Mouse (Mus musculus) macrophage (primary cell): ENCODE data around the gene Gm49405. TPM values are rescaled to one million over a fixed set of nuclear protein-coding genes. Genes with fewer than 3 reads are reported as not detected.
"Not testable (repeated sequence)": the region's sequence is repeated elsewhere in the genome, so short reads cannot be mapped to it uniquely, and the experiment has no call there.

Experiments
- H3K27ac ChIP-seq: fragments of 350-480 bp; formaldehyde crosslinking; 2 replicates; pipeline ENCODE4 v1.9.0; 2021
- H3K36me3 ChIP-seq: fragments of 350-480 bp; formaldehyde crosslinking; 2 replicates; pipeline ENCODE4 v1.9.0; 2021; ENCODE audit errors: inconsistent target
- H3K4me3 ChIP-seq: fragments of 350-480 bp; formaldehyde crosslinking; 2 replicates; pipeline ENCODE4 v1.9.0; 2021; ENCODE audit errors: inconsistent target
- H3K79me2 ChIP-seq: fragments of 350-480 bp; formaldehyde crosslinking; 2 replicates; pipeline ENCODE4 v1.9.0; 2021; ENCODE audit errors: inconsistent target
- WGBS: methylation state at CpG from one replicate; pipeline ENCODE4 v1.1.7; 2026; ENCODE audit warnings: inconsistent platforms; ENCODE audit not compliant: missing documents; 5-methylcytosine and 5-hydroxymethylcytosine counted together
- polyA plus RNA-seq: library from polyadenylated mRNA; stranded (reverse); fragments of 250-400 nt; gene quantifications from 3 replicates; pipeline ENCODE4 v1.2.4, GENCODE M21; 2018; ENCODE audit warnings: inconsistent platforms
- total RNA-seq, 78 experiments: library from RNA; depleted of rRNA; stranded (reverse); fragments of 250-400 nt; gene quantifications; 1 replicate in 9 of 78; 2 replicates in 24 of 78; 3 replicates in 43 of 78; 4 replicates in 2 of 78; pipeline ENCODE4 v1.2.4; 2018; ENCODE audit warnings: inconsistent platforms in 56 of 78

Gm49405 gene
- total RNA-seq (2018; cell fraction: chromatin; rRNA removed): 1 to 10 TPM in 15 of 26 experiments, under 1 TPM in 11; 0.34 to 3.1 (median 1.1) TPM
- under 1 TPM in 9 of 26 experiments, not detected in 17; 0.04 to 0.13 (median 0.06) TPM for total RNA-seq (2018; cell fraction: cytosol; rRNA removed)
- 1 to 10 TPM in 10 of 26 experiments, under 1 TPM in 13, not detected in 3; 0.22 to 2.5 (median 0.82) TPM for total RNA-seq (2018; cell fraction: nucleus; rRNA removed)
- polyA plus RNA-seq: 0.07 to 0.19 TPM (median 0.13 TPM) in 3 replicates

DNA sequence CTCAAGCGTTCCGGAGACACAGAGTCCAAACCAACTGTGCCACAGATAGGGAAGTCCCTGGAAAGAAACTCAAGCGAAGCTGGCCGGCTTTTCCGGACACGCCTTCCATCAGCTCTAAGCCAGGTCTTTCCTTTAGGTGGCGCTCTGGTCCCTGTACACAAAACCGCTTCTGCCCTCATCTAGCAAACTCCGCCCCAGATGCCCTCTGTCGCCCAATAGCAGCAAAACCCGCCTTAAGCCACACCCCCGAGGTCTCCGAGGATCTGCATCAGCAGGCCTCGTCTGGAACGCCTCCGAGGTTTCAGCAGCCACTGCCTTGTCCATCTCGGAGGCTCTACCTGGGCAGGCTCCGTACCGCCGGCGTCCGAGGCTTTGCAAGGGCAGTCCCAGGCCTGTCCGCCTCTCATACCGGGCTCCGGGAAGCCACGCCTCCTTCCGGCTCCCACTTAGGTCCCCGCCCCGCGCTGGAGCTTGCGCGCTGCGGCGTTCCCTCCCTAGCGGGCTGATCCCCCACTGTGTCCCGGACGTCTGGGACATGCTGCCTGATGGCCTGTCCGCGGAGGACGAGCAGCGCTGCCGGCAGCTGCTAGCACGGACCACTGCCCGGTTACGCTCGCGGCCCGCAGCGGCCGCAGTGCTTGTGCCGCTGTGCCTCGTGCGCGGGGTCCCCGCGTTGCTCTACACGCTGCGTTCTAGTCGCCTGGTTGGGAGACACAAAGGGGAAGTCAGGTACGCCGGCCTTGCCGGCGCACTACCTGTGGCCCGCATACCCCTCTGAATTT, at the start of gene Gm49405, which contains the start of gene Nudt8:
Gene Gm49405 (plus strand): TSS at position 508 of the 782 bp plus-strand sequence.
Gene Nudt8 (plus strand): TSS at position 462 of the 782 bp plus-strand sequence.
- Histone ChIP-seq H3K79me2 (no peaks in the 10 kb centered on the region), H3K36me3 (no peaks in the 10 kb centered on the region), H3K4me3 (peak within 1 kb of the TSS; percentile 40), H3K27ac (peak within 1 kb of the TSS; percentile 70)
- under 1% methylated on average over 51 of the region's 64 CpGs for WGBS

DNA sequence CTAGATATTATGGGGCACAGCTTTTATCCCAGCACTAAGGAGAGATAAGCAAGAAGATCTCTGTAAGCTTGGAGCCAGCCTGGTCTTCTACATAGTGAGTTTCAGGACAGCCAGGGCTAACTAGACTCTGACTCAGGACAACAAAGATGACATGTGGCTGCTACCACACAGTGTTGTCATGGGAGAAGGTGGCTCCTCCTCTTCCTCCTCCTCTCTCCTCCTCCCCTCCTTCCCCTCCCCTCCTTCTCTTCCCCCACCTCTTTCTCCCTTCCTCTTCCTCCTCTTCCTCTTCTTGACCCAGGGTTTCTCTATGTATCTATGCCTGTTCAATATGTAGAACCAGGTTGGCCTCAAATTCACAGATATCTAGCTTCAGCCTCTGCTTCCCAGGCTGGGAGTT, 49.0 kb upstream of the Gm49405 start:
- no peaks in the 10 kb centered on the region for H3K79me2 ChIP-seq
- no peak overlapping the region for H3K27ac ChIP-seq
- H3K36me3 ChIP-seq: peaks cover 37% of the 10 kb centered on the region
- H3K4me3 ChIP-seq: no peak overlapping the region

DNA sequence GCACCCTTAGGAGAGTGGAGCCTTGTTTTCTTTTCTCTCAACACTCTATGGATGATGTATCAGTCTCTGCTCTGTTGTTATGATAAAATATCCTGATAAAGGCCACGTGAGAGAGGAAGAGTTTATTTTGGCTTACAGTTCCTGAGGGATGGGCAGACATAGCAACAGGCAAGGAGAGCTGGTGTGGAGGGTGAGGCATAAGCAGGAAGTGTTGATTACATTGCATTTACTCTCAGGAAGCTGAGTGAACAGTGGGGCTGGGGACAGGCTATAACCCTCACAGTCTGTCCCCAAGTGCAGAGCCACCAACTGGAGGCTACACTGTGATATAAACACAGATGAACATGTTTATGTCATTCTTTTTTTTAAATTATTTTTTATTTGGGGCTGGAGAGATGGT, 48.3 kb upstream of the Gm49405 start:
- Histone ChIP-seq H3K79me2 (no peaks in the 10 kb centered on the region), H3K27ac (no peak overlapping the region), H3K36me3 (peaks cover 31% of the 10 kb centered on the region), H3K4me3 (no peak overlapping the region)
- WGBS: 71% methylated on average over 1 of the region's 1 CpGs

DNA sequence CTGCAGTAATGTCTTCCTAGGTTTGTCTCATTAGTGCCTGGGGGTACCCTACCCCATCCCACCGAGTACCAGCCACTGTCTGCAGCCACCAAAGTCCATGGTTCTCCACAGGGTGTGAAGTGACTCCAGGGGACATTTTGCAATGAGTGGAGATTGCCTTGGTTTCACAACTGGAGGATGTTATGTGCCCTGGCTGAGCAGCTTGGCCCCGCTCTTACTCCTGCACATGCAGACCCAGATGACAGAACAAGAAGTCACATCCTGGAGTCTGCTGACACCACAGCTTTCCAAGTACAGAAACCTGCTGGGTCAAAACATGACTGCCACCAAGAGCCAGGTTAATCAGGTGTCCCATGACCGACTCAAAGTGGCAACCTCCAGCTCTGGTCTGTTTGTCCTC, 45.4 kb upstream of the Gm49405 start:
- peaks cover 1% of the 10 kb centered on the region; the same call in 1 of the 2 replicates for H3K36me3 ChIP-seq
- H3K27ac ChIP-seq: no peak overlapping the region
- no peaks in the 10 kb centered on the region for H3K79me2 ChIP-seq
- 85% methylated on average over 3 of the region's 3 CpGs for WGBS
- H3K4me3 ChIP-seq: no peak overlapping the region

DNA sequence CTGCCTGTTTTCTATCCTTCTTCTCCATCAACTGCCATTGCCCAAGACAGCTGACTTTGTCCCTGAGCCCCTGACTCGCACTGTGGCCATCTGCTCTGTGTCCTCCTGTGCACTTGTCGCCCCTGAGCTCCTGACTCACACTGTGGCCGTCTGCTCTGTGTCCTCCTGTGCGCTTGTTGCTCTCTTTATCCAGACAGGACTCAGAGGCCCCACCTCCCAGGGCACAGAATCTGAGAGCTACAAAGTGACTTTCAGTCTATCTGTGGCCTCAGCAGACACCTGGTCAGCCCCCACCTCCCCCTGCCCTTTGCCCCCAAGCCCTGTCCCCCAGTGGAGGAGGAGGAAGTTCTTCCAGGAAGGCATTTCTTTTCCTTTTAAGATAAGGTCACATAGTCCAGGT, 44.6 kb upstream of the Gm49405 start:
- Histone ChIP-seq H3K79me2 (no peaks in the 10 kb centered on the region), H3K27ac (no peak overlapping the region), H3K36me3 (no peaks in the 10 kb centered on the region), H3K4me3 (no peak overlapping the region)
- WGBS: 80% methylated on average over 4 of the region's 4 CpGs

DNA sequence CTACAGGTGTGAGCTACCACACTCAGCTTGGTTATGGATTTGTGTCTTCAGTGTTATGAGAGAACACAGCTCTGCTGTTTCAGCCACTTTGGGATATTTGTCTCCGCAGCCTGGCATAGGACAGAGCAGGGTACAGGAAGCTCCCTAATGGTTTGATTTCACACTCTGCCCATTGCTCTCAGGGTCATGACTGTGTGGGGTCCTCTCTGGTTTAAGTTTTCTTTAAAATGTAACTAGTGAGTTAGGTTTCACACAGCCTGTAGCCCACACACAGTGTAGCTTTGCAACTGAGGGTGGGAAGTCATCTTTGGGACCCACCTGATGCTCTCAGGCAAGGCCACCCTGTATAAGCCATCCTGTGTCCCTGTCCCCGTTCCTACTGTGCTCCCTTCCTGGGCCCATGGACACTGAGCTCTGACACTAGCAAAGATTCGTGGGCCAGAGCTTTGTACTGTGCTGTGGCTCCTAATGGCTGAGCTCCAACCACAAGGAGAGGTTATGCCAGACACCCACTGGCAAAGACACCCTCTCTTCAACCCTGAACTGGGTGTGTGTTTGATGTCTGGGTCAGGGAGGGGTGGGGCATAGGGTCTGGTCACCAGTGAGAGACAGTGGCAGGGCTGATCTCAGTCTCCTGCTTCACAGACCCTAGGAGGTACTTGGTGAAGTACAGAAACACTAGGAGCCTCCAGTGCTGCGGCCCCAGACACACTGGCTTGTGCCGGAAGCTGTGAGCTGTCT, 43.0 kb upstream of the Gm49405 start:
- not testable (repeated sequence) for H3K36me3 ChIP-seq, H3K27ac ChIP-seq, H3K4me3 ChIP-seq, H3K79me2 ChIP-seq
- WGBS: 93% methylated on average over 4 of the region's 5 CpGs

DNA sequence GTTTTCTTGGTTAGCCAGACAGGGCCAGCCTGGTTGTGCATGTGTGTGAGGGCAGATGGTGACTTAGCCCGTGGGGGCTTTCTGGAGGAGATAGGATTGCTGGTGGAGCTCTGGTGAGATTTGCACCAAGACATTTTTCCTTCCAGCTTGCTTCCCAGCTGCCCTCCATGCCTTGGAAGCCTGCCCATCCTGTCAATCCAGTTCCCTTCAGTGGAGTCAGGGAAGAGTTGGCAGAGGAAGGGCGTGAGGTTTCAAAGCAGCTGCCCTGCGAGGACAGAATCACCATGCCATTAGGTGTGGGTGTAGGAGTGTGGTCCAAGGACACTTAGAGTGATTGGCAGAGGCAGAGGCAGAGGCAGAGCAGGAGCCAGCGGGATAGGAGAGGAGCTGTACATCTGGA, 42.0 kb upstream of the Gm49405 start, which contains the start of gene Aldh3b3:
Gene Aldh3b3 (plus strand): TSS at position 176 of the 400 bp plus-strand sequence.
- no peaks in the 10 kb centered on the region for H3K79me2 ChIP-seq
- H3K27ac ChIP-seq: no peak within 1 kb of the TSS
- no peaks in the 10 kb centered on the region for H3K36me3 ChIP-seq
- no peak within 1 kb of the TSS for H3K4me3 ChIP-seq
- 88% methylated on average over 3 of the region's 4 CpGs for WGBS

DNA sequence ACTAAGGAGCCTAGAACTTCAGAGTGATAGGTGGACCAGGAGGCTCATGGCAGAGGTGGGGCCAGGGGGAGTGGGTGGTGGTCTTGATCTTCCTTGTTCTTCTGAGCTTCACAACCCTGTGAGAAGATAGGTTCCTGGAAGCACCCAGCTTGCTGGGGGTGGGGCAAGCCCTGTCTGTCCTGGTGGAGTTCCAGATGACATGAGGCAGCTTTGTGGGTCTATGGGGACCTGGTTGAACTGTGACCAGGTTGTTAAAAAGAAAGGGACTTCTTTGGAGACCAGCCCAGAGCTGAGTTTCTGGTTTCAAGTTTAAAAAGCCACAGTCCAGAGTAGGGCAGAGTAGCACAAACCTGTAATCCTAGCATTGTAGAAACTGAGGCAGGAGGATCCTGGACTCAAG, 41.4 kb upstream of the Gm49405 start:
- Histone ChIP-seq H3K4me3 (no peak overlapping the region), H3K36me3 (no peaks in the 10 kb centered on the region), H3K27ac (no peak overlapping the region), H3K79me2 (no peaks in the 10 kb centered on the region)

DNA sequence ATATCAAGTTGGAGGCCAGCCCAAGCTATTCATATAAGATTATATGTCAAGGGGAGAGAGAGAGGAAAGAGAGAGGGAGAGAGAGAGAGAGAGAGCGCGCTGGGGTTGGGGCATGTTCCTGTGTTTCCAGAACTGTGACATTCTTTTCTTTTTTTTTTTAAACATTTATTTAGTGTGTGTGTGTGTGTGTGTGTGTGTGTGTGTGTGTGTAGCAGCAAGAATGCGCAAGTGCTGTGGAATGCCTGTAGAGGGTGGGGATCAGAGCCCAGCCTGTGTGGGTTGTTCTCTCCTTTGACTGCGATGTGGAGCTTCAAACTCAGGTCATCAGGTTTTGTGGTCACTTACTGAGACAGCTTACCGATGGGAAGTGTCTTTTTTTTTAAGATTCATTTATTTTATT, 40.2 kb upstream of the Gm49405 start:
- Histone ChIP-seq H3K36me3 (no peaks in the 10 kb centered on the region), H3K27ac (no peak overlapping the region), H3K4me3 (no peak overlapping the region), H3K79me2 (no peaks in the 10 kb centered on the region)
- WGBS: 81% methylated on average over 4 of the region's 5 CpGs

DNA sequence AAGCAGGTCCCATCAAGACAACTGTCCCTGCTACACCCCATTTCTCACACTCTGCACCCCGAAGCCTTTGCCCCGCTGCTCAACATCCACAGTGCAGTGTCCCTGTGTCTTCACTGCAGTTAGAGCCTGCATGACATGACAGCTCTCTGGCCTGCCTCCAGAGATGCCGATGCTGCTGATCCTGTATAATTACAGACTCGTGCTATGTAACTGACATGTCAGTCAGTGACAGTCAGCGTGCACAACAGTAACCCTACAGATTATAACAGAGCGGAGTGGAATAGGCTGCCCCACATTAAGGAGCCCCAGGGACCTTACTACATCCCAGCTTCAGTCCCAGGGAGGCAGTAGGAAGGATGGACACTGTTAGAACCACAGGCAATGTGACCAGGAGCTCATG, 38.6 kb upstream of the Gm49405 start:
- WGBS: 100% methylated on average over 3 of the region's 6 CpGs
- not testable (repeated sequence) for H3K36me3 ChIP-seq, H3K4me3 ChIP-seq, H3K79me2 ChIP-seq, H3K27ac ChIP-seq

DNA sequence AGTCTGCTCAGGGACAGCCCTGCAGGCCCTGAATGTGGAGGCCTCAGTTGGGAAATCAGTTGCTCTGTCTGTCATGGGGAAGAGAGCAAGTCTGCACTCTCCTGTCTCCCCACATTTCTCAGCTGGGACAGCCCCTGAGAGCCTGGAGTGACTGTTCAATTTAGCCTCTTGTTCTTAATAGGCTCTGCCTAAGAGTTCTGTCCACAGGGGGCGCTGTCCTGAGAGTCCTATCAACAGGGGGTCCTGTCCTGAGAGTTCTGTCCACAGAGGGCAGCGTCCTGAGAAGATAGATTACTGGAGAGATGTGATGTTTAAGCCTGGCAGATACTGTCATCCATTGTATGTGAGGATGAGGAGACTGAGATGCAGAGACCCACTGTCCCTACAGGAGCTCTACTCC, 38.0 kb upstream of the Gm49405 start:
- 39% methylated on average over 2 of the region's 2 CpGs for WGBS
- Histone ChIP-seq H3K27ac (no peak overlapping the region), H3K4me3 (no peak overlapping the region), H3K79me2 (no peaks in the 10 kb centered on the region), H3K36me3 (no peaks in the 10 kb centered on the region)

DNA sequence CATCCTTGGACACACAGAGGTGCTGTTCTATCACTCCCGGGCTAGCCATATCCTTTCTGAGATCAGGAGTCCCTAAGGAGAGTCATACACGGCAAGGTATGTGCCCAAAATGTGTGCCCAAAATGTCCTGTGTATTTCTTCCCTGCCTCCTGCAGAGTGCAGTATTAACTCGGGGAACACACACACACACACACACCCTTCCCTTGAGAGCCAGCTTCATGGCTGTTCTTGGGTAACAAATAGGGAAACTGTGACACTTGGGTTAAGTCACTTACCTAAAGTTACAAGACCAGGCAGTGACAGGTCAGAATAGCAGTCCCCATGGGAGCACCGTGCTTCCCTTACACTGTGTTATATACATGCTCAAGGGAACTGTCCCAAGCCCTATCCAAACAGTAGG, 36.4 kb upstream of the Gm49405 start:
- 72% methylated on average over 4 of the region's 4 CpGs for WGBS
- no peak overlapping the region for H3K27ac ChIP-seq
- no peaks in the 10 kb centered on the region for H3K36me3 ChIP-seq

DNA sequence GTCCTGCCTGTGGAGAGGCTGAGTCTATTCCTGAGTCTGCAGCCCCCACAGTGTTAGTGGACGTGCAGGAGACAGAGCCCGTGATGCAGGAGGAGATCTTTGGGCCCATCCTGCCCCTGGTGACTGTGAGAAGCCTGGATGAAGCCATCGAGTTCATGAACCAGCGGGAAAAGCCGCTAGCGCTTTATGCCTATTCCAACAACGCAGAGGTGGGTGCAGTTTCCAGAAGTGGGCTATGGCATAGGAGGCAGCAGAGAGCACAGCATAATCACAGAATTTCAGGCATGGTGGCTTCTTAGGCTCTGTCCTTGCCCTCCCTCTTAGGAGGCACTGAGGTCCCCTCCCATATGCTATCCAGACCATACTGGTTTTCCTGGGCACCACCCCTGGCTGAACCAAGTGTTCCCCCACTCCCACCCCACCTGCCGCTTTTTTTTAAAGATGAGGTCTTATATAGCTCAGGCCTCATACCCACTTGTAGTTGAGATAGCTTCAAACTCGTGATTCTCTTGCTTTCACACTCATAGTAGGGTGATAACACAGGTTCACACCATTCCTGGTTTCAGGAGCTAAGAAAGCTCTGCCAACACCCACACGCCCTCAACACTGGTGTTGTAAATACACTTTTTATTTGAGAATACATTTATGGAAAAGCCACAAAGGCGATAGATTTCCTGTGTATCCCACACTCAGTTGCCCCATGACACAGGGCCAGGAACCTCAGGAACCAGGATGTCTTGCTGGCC, 33.9 kb upstream of the Gm49405 start:
- no peak overlapping the region for H3K27ac ChIP-seq
- WGBS: 78% methylated on average over 11 of the region's 11 CpGs

More for the DNA sequence above, 36.4 kb upstream of the Gm49405 start:
- Histone ChIP-seq H3K79me2 (no peaks in the 10 kb centered on the region), H3K4me3 (no peak overlapping the region)

DNA sequence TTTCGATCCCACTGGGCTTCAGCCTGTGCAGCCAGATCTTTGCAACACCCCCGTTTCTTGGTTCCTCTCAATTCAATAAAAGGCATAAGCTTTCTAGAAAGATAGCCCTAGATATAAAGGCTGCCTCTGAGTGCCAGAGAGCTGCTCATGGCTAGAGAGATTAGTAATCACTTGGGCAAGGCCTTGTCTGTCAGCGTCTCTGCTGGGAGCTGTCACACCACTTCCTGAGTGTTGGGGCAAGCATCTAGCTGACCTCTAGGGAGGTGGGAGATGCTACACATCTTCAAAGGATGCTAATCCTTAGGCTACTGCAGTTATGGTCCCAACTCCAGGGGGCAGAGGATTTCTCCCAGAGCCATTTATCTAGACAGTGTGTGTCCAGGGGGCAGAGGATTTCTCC, 33.2 kb upstream of the Gm49405 start:
- Histone ChIP-seq H3K27ac (no peak overlapping the region), H3K4me3 (no peak overlapping the region), H3K36me3 (no peaks in the 10 kb centered on the region), H3K79me2 (no peaks in the 10 kb centered on the region)
- 60% methylated on average over 3 of the region's 3 CpGs for WGBS

More for the DNA sequence above, 33.9 kb upstream of the Gm49405 start:
- Histone ChIP-seq H3K36me3 (no peaks in the 10 kb centered on the region), H3K79me2 (no peaks in the 10 kb centered on the region), H3K4me3 (no peak overlapping the region)
